Mouse (Mus musculus) cerebellum, adult 9-11 months (tissue): ENCODE data around the gene Gm28553.
"Not testable (repeated sequence)": the region's sequence is repeated elsewhere in the genome, so short reads cannot be mapped to it uniquely, and the experiment has no call there.

Source experiments
- DNase-seq: peaks from one replicate; pipeline ENCODE4 v3.0.0; 2022

The Gm28553 gene

GRCm38 (mm10) chrY:48856197-48856596, at the start of gene Gm28553:
Gene Gm28553, plus strand, starts transcription at chrY:48856497.
- DNase-seq, result not testable (repeated sequence)
